Mouse (Mus musculus): ENCODE results near the gene Ptov1.

GRCm38 (mm10) chr7:44908706-44909476, 39.3 kb upstream of the Ptov1 start:
- TF ChIP-seq POLR2A (IDR thresholded peaks at IDR 0.05; ENCODE audit: extremely low read depth, insufficient read depth, low read length) (no peak), CTCF (IDR thresholded peaks at IDR 0.05; ENCODE audit: extremely low read depth, insufficient read depth, low read length) (no peak)
